Mouse (Mus musculus) liver, postnatal 0 days (tissue): ENCODE data around the gene Tmem114.

Experiments used
- CTCF ChIP-seq: sonication (generic); IDR thresholded peaks from 2 replicates; pipeline ENCODE4 v1.5.1; 2016; ENCODE audit warnings: antibody characterized with exemption, low read depth
- EP300 ChIP-seq: IDR thresholded peaks from 2 replicates; pipeline ENCODE4 v1.6.1; 2016; ENCODE audit warnings: antibody characterized with exemption, low read depth, mild to moderate bottlenecking

GRCm38 (mm10) chr16:8420381-8420780 lies 4.6 kb downstream of the Tmem114 start:
- TF ChIP-seq CTCF (no peak), EP300 (no peak)
